Mouse (Mus musculus): ENCODE data around the gene Copg2.
"Not testable (repeated sequence)": the region's sequence is repeated elsewhere in the genome, so short reads cannot be mapped to it uniquely, and the experiment has no call there.

Gene Copg2

GRCm38 (mm10) chr6:30813626-30814025, 83.0 kb downstream of the Copg2 start:
- DNase-seq (ENCODE audit: low spot score), result no peak

- DNase-seq (ENCODE audit: low spot score), result no peak
Observed at GRCm38 (mm10) chr6:30805053-30805752, 91.4 kb downstream of the Copg2 start.

- peak; percentile 28 for DNase-seq (ENCODE audit: low spot score)
Observed at GRCm38 (mm10) chr6:30804389-30805052, 92.1 kb downstream of the Copg2 start.

- DNase-seq (ENCODE audit: low spot score), result not testable (repeated sequence)
Observed at GRCm38 (mm10) chr6:30802915-30803314, 93.7 kb downstream of the Copg2 start.

- DNase-seq (ENCODE audit: low spot score), result no peak
Observed at GRCm38 (mm10) chr6:30751209-30751608, 145.4 kb downstream of the Copg2 start.

GRCm38 (mm10) chr6:30750482-30750881, 146.1 kb downstream of the Copg2 start:
- DNase-seq (ENCODE audit: low spot score), result no peak

- DNase-seq (ENCODE audit: low spot score), result no peak
Observed at GRCm38 (mm10) chr6:30749892-30750291, 146.7 kb downstream of the Copg2 start.

GRCm38 (mm10) chr6:30749042-30749689, 147.4 kb downstream of the Copg2 start:
- no peak for DNase-seq (ENCODE audit: low spot score)

GRCm38 (mm10) chr6:30748358-30748910, 148.2 kb downstream of the Copg2 start:
- no peak for DNase-seq (ENCODE audit: low spot score)

GRCm38 (mm10) chr6:30747631-30748357, 148.8 kb downstream of the Copg2 start:
- DNase-seq (ENCODE audit: low spot score), result no peak

GRCm38 (mm10) chr6:30745591-30745990, 151.0 kb downstream of the Copg2 start:
- no peak for DNase-seq (ENCODE audit: low spot score)

GRCm38 (mm10) chr6:30744846-30745245, 151.7 kb downstream of the Copg2 start:
- no peak for DNase-seq (ENCODE audit: low spot score)

GRCm38 (mm10) chr6:30739177-30739747, 157.3 kb downstream of the Copg2 start:
- no peak for DNase-seq (ENCODE audit: low spot score)

- DNase-seq (ENCODE audit: low spot score), result no peak
Observed at GRCm38 (mm10) chr6:30738464-30739006, 158.1 kb downstream of the Copg2 start.

GRCm38 (mm10) chr6:30737548-30738463, 158.8 kb downstream of the Copg2 start:
- peak; percentile 64 for DNase-seq (ENCODE audit: low spot score)

- DNase-seq (ENCODE audit: low spot score), result peak; percentile 70
Observed at GRCm38 (mm10) chr6:30736864-30737547, 159.6 kb downstream of the Copg2 start.

GRCm38 (mm10) chr6:30736372-30736762, 160.2 kb downstream of the Copg2 start:
- DNase-seq (ENCODE audit: low spot score), result no peak

GRCm38 (mm10) chr6:30735728-30736371, 160.7 kb downstream of the Copg2 start:
- no peak for DNase-seq (ENCODE audit: low spot score)

Data from urinary bladder, postnatal 14 days (tissue).